Mouse (Mus musculus): ENCODE data around the gene Dbn1.

The Dbn1 gene

GRCm38 (mm10) chr13:55478036-55478435 is 9.9 kb downstream of the Dbn1 start:
- peak in 1 of 2 experiments; percentile 41 for DNase-seq (ENCODE audit: low spot score in 2 of 2)

GRCm38 (mm10) chr13:55477492-55477891 is 10.4 kb downstream of the Dbn1 start:
- no peak for DNase-seq (ENCODE audit: low spot score in 2 of 2)

- DNase-seq (ENCODE audit: low spot score in 2 of 2) = no peak
Measured at GRCm38 (mm10) chr13:55476256-55476655, 11.7 kb downstream of the Dbn1 start.

- no peak for DNase-seq (ENCODE audit: low spot score in 2 of 2)
Measured at GRCm38 (mm10) chr13:55475750-55476149, 12.2 kb downstream of the Dbn1 start.

GRCm38 (mm10) chr13:55474621-55475069 is 13.3 kb downstream of the Dbn1 start:
- DNase-seq (ENCODE audit: low spot score in 2 of 2) = no peak

GRCm38 (mm10) chr13:55473961-55474360 is 13.9 kb downstream of the Dbn1 start:
- no peak for DNase-seq (ENCODE audit: low spot score in 2 of 2)

- no peak for DNase-seq (ENCODE audit: low spot score in 2 of 2)
Measured at GRCm38 (mm10) chr13:55473076-55473831, 14.7 kb downstream of the Dbn1 start.

- DNase-seq (ENCODE audit: low spot score in 2 of 2) = peak; percentile 42 to 80
Measured at GRCm38 (mm10) chr13:55472132-55473022, 15.5 kb downstream of the Dbn1 start.

GRCm38 (mm10) chr13:55471819-55472131 is 16.1 kb downstream of the Dbn1 start:
- no peak for DNase-seq (ENCODE audit: low spot score in 2 of 2)

- peak; percentile 80 to 93 for DNase-seq (ENCODE audit: low spot score in 2 of 2)
Measured at GRCm38 (mm10) chr13:55471156-55471818, 16.6 kb downstream of the Dbn1 start.

GRCm38 (mm10) chr13:55470372-55470771 is 17.5 kb downstream of the Dbn1 start:
- no peak for DNase-seq (ENCODE audit: low spot score in 2 of 2)

- DNase-seq (ENCODE audit: low spot score in 2 of 2) = peak in 1 of 2 experiments; percentile 74
Measured at GRCm38 (mm10) chr13:55468851-55469560, 18.9 kb downstream of the Dbn1 start.

GRCm38 (mm10) chr13:55465830-55466440 is 22.0 kb downstream of the Dbn1 start:
- DNase-seq (ENCODE audit: low spot score in 2 of 2) = no peak

GRCm38 (mm10) chr13:55465184-55465583 is 22.7 kb downstream of the Dbn1 start:
- DNase-seq (ENCODE audit: low spot score in 2 of 2) = peak in 1 of 2 experiments; percentile 65

GRCm38 (mm10) chr13:55464027-55464884 is 23.7 kb downstream of the Dbn1 start, which contains the start of gene Prr7:
Gene Prr7 (plus strand): TSS chr13:55464267.
- DNase-seq (ENCODE audit: low spot score in 2 of 2) = peak; percentile 41 to 80

- peak in 1 of 2 experiments; percentile 69 for DNase-seq (ENCODE audit: low spot score in 2 of 2)
Measured at GRCm38 (mm10) chr13:55463399-55464026, 24.4 kb downstream of the Dbn1 start.

GRCm38 (mm10) chr13:55462965-55463364 is 24.9 kb downstream of the Dbn1 start:
- no peak for DNase-seq (ENCODE audit: low spot score in 2 of 2)

GRCm38 (mm10) chr13:55451785-55452549 is 35.9 kb downstream of the Dbn1 start:
- DNase-seq (ENCODE audit: low spot score in 2 of 2) = no peak

GRCm38 (mm10) chr13:55451296-55451695 is 36.6 kb downstream of the Dbn1 start:
- no peak for DNase-seq (ENCODE audit: low spot score in 2 of 2)

All from spleen, postnatal 4 days (tissue).